Mouse (Mus musculus) neural tube, embryonic 10.5 days (tissue): ENCODE results near the gene Gstm3.

ENCODE experiments used
- DNase-seq: peaks from one replicate; pipeline ENCODE4 v3.0.0-alpha.2; 2017; ENCODE audit warnings: low spot score; ENCODE audit errors: extremely low spot score

The Gstm3 gene

DNA sequence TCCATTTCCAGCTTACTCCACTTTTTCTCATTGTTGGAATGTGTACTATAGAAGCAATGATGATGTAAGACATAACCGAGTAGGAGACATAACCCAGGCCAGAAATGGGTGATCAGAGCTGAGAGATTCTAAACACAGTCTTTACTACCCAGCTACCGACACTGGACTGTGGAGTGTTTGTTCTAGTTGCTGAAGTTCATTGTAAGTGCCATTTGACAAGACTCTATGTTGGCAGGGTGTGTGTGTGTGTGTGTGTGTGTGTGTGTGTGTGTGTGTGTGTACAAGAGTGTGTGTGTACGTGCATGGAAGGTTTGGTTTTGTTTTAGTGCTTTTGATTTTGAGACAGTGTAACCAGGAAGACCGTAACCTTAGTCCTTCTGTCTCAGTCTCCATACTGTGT is 39.4 kb downstream of the Gstm3 start:
- no peak for DNase-seq

DNA sequence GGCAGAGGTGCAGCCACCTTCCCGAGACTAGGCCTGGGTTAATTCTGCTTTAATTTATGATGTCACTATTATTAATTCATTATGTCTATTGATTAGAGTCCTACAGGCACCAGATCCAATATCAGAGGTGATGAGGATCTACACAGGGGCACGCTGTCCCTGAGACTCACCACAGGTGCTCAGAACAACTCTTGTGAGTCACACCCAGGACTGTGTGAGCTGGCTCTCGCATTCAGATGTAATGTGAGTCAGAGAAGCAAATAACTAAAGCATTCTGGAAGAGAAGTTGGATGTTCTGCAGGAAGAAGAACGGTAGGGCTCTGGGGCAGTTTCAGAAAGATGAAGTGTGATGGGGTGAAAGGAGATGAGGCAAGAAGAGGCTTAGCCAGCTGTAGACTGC is 39.8 kb downstream of the Gstm3 start:
- DNase-seq, result no peak

- no peak for DNase-seq
These were observed 40.4 kb downstream of the Gstm3 start for GRCm38 (mm10) chr3:107928691-107929090.

- DNase-seq, result no peak
These were observed 41.2 kb downstream of the Gstm3 start for GRCm38 (mm10) chr3:107927841-107928240.

DNA sequence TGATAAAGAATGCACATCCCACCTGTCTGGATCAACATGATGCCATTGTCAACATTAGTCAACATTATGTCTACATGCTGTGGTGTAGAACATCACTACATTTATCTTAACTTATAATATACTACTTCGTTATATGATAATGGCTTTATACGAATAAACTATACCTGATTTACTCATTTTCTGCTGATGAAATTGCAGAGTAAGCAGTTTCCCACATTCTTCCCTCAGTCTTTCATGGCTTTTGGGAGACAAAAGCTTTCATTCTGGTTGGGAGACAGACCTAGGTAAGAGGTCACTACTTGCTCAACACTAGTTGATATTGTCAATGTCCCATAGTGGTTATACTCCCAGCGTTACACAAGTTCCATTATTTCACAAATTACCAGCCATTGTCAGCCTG is 43.7 kb downstream of the Gstm3 start:
- no peak for DNase-seq

DNA sequence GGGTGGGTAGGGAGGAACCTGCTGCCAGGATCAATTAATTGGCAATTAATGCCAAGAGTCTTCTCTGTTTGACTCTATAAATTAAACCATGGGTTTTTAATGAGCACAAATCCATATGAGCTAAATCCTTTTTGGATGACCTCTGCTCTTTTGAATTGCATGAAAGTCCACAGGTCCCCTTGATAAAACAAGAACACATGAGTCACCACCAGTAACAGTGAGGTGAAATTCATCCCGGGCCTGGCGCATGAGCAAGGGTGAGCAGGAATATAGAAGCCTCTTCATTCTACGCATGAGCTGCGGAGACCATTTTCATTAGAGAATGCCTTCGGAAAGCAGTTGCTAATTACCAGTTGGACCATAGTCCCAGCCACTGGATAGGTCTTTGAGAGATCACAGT is 48.7 kb downstream of the Gstm3 start:
- no peak for DNase-seq

- DNase-seq, result peak; percentile 56
These were observed 51.2 kb downstream of the Gstm3 start for GRCm38 (mm10) chr3:107917783-107918408.

DNA sequence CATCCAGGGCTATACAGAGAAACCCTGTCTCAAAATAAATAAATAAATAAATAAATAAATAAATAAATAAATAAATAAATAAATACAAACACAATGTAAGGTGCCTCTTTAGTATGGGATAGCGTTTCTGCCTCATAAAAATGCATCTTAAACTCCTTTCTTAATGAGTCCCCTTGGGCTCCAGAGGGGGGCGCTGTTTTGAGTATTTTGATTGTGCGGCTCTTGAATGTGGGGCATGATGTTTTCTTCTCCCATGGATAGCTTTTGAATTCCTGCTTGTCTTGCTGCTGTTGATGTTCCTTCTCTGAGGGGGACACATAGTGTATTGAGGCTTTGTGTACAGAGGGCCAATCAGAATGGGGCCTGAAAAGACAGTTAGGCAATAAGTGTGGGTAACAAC is 52.0 kb downstream of the Gstm3 start:
- DNase-seq, result no peak

DNA sequence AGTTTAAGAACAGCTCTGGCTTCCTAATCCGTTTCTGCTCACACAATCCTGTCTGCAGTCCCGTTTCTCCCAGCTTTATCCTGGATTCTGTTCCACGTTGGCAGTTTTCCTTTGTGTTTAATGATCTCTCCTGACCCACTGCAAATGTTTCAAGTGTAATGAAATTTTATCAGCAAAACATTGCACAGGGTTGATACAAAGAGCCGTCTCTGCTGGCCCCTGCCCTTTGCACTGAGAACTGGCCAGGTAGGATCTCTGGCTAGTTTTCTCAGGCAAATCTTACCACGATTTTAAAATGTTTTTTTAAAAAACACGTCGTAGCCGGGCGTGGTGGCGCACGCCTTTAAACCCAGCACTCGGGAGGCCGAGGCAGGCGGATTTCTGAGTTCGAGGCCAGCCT is 52.4 kb downstream of the Gstm3 start:
- no peak for DNase-seq
